Mouse (Mus musculus): ENCODE measurements at regions not wholly inside any gene's neighbourhood (a gene's known extent, or its start where the extent isn't known, plus 50 kb on each side); places are given as distances from the start of the nearest gene placed in this dataset.
A peak's percentile ranks its signal among the peaks of the same experiment; 100 is the strongest.

- no peak overlapping the region for H3K9ac ChIP-seq (ENCODE audit: low read length)
- DNase-seq (ENCODE audit: low spot score) (no peak), ATAC-seq (ENCODE audit: insufficient read depth, low FRiP score, low TSS enrichment) (no peak)
- WGBS = 81% methylated on average over 2 of the region's 2 CpGs
- no peaks in the 10 kb centered on the region for H3K4me1 ChIP-seq (ENCODE audit: control insufficient read depth, insufficient read depth, low read length)
- no peaks in the 10 kb centered on the region for H3K9me3 ChIP-seq (ENCODE audit: control insufficient read depth, low read length)
- no peaks in the 10 kb centered on the region for H3K27me3 ChIP-seq (ENCODE audit: control insufficient read depth, insufficient read depth, low read length)
- no peak overlapping the region for H3K4me3 ChIP-seq (ENCODE audit: low read depth, low read length)
- H3K27ac ChIP-seq (ENCODE audit: low read depth, low read length) = no peak overlapping the region
- H3K36me3 ChIP-seq (ENCODE audit: control insufficient read depth, insufficient read depth, low read length) = no peaks in the 10 kb centered on the region
- H3K4me2 ChIP-seq (ENCODE audit: low read depth) = no peak overlapping the region
These were observed 82.4 kb downstream of the Izumo3 start for GRCm38 (mm10) chr4:92064592-92064991.

- DNase-seq (ENCODE audit: low spot score) (no peak), ATAC-seq (ENCODE audit: insufficient read depth, low FRiP score, low TSS enrichment) (peak; percentile 50; the same call in 1 of the 2 replicates)
- Histone ChIP-seq H3K9ac (ENCODE audit: low read length) (no peak overlapping the region), H3K27ac (ENCODE audit: low read depth, low read length) (no peak overlapping the region), H3K4me2 (ENCODE audit: low read depth) (no peak overlapping the region), H3K4me1 (ENCODE audit: control insufficient read depth, insufficient read depth, low read length) (no peaks in the 10 kb centered on the region), H3K4me3 (ENCODE audit: low read depth, low read length) (no peak overlapping the region), H3K27me3 (ENCODE audit: control insufficient read depth, insufficient read depth, low read length) (no peaks in the 10 kb centered on the region), H3K36me3 (ENCODE audit: control insufficient read depth, insufficient read depth, low read length) (no peaks in the 10 kb centered on the region), H3K9me3 (ENCODE audit: control insufficient read depth, low read length) (no peaks in the 10 kb centered on the region)
- WGBS = 63% methylated on average over 5 of the region's 5 CpGs
These were observed 86.1 kb downstream of the Izumo3 start for GRCm38 (mm10) chr4:92060973-92061372.

DNA sequence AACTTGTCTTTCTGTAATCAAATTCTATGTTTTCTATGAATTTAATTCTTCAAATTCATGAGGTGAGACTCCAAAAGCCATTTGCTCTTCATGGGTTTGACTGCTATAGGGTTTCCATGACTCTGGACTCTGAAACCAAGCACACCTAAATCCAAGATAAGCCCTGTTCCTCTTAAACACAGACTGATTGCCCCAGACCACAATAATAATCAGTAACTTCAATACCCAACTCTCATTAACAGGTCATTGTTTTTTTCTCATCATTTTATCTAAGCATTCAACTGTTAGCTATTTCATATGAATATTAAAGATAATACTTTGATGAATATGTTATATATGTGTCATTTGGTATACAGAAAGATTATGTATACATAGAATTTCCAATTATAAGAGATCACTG is 92.1 kb downstream of the Izumo3 start:
- H3K9ac ChIP-seq (ENCODE audit: low read length) = no peak overlapping the region
- H3K4me2 ChIP-seq (ENCODE audit: low read depth) = no peak overlapping the region
- no peak overlapping the region for H3K27ac ChIP-seq (ENCODE audit: low read depth, low read length)
- no peaks in the 10 kb centered on the region for H3K36me3 ChIP-seq (ENCODE audit: control insufficient read depth, insufficient read depth, low read length)
- no peaks in the 10 kb centered on the region for H3K9me3 ChIP-seq (ENCODE audit: control insufficient read depth, low read length)
- no peak overlapping the region for H3K4me3 ChIP-seq (ENCODE audit: low read depth, low read length)
- H3K4me1 ChIP-seq (ENCODE audit: control insufficient read depth, insufficient read depth, low read length) = no peaks in the 10 kb centered on the region
- ATAC-seq (ENCODE audit: insufficient read depth, low FRiP score, low TSS enrichment) = no peak
- no peak for DNase-seq (ENCODE audit: low spot score)
- H3K27me3 ChIP-seq (ENCODE audit: control insufficient read depth, insufficient read depth, low read length) = no peaks in the 10 kb centered on the region

- DNase-seq (ENCODE audit: low spot score) (no peak), ATAC-seq (ENCODE audit: insufficient read depth, low FRiP score, low TSS enrichment) (no peak)
- Histone ChIP-seq H3K9ac (ENCODE audit: low read length) (no peak overlapping the region), H3K9me3 (ENCODE audit: control insufficient read depth, low read length) (no peaks in the 10 kb centered on the region), H3K36me3 (ENCODE audit: control insufficient read depth, insufficient read depth, low read length) (no peaks in the 10 kb centered on the region), H3K4me2 (ENCODE audit: low read depth) (no peak overlapping the region), H3K4me1 (ENCODE audit: control insufficient read depth, insufficient read depth, low read length) (no peaks in the 10 kb centered on the region), H3K27me3 (ENCODE audit: control insufficient read depth, insufficient read depth, low read length) (no peaks in the 10 kb centered on the region), H3K27ac (ENCODE audit: low read depth, low read length) (no peak overlapping the region), H3K4me3 (ENCODE audit: low read depth, low read length) (no peak overlapping the region)
- WGBS = 85% methylated on average over 3 of the region's 3 CpGs
These were observed 122.4 kb downstream of the Izumo3 start for GRCm38 (mm10) chr4:92024498-92025113.

DNA sequence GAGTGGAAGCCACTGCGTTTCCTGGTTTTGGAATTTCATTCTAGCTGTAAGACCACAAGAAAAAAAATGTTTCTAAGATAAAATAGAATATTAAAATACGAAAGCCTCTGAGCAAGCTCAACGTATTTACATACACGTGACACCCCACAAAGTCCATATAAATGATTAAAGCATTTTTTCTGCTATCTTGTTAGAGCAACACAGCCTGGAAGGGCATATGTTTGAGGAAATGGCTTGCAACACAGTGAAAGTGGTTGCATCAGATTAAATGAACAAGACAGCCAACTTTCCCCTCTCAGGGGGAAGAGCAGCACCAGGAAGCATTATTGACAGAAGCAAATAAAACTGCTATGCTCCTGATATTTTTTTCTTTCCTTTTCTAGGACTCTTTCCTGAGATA is 146.8 kb downstream of the Izumo3 start:
- 90% methylated on average over 4 of the region's 4 CpGs for whole genome bisulfite sequencing
- DNase-seq (ENCODE audit: low spot score) (no peak), ATAC-seq (ENCODE audit: insufficient read depth, low FRiP score, low TSS enrichment) (no peak)
- H3K4me1 ChIP-seq (ENCODE audit: control insufficient read depth, insufficient read depth, low read length) = no peaks in the 10 kb centered on the region
- H3K27me3 ChIP-seq (ENCODE audit: control insufficient read depth, insufficient read depth, low read length) = no peaks in the 10 kb centered on the region
- H3K9ac ChIP-seq (ENCODE audit: low read length) = no peak overlapping the region
- H3K4me3 ChIP-seq (ENCODE audit: low read depth, low read length) = no peak overlapping the region
- H3K9me3 ChIP-seq (ENCODE audit: control insufficient read depth, low read length) = no peaks in the 10 kb centered on the region
- H3K27ac ChIP-seq (ENCODE audit: low read depth, low read length) = no peak overlapping the region
- H3K4me2 ChIP-seq (ENCODE audit: low read depth) = no peak overlapping the region
- H3K36me3 ChIP-seq (ENCODE audit: control insufficient read depth, insufficient read depth, low read length) = no peaks in the 10 kb centered on the region

GRCm38 (mm10) chr4:91989381-91989780 is 157.7 kb downstream of the Izumo3 start:
- H3K4me2 ChIP-seq (ENCODE audit: low read depth) = no peak overlapping the region
- no peaks in the 10 kb centered on the region for H3K4me1 ChIP-seq (ENCODE audit: control insufficient read depth, insufficient read depth, low read length)
- no peak overlapping the region for H3K27ac ChIP-seq (ENCODE audit: low read depth, low read length)
- no peak for DNase-seq (ENCODE audit: low spot score)
- H3K9ac ChIP-seq (ENCODE audit: low read length) = no peak overlapping the region
- 75% methylated on average over 2 of the region's 2 CpGs for WGBS
- no peak overlapping the region for H3K4me3 ChIP-seq (ENCODE audit: low read depth, low read length)
- H3K27me3 ChIP-seq (ENCODE audit: control insufficient read depth, insufficient read depth, low read length) = no peaks in the 10 kb centered on the region
- no peaks in the 10 kb centered on the region for H3K9me3 ChIP-seq (ENCODE audit: control insufficient read depth, low read length)
- ATAC-seq (ENCODE audit: insufficient read depth, low FRiP score, low TSS enrichment) = no peak
- H3K36me3 ChIP-seq (ENCODE audit: control insufficient read depth, insufficient read depth, low read length) = no peaks in the 10 kb centered on the region
